Mouse (Mus musculus) lung, adult 2 months (tissue): ENCODE data around the gene Angptl4.

Source experiments
- CTCF ChIP-seq: fragments of 200-500 bp; IDR thresholded peaks from 2 replicates; pipeline ENCODE4 v1.5.1; 2011; ENCODE audit warnings: mild to moderate bottlenecking, low read length, control low read depth; ENCODE audit not compliant: insufficient read depth
- POLR2A ChIP-seq: fragments of 200-500 bp; IDR thresholded peaks from 2 replicates; pipeline ENCODE4 v1.6.1; 2011; ENCODE audit warnings: low read depth, mild to moderate bottlenecking, control low read depth, low read length, borderline replicate concordance; ENCODE audit errors: extremely low read depth

GRCm38 (mm10) chr17:33742420-33742819, 39.2 kb downstream of the Angptl4 start:
- no peak for TF ChIP-seq POLR2A
- TF ChIP-seq CTCF = no peak
